Mouse (Mus musculus) thymus, postnatal 25 days (tissue): Measurements from ENCODE around the gene Asphd1.
A peak's percentile ranks its signal among the peaks of the same experiment; 100 is the strongest.
"Not testable (repeated sequence)": the region's sequence is repeated elsewhere in the genome, so short reads cannot be mapped to it uniquely, and the experiment has no call there.

Experiments used
- DNase-seq: peaks from one replicate; pipeline ENCODE4 v3.0.0; 2022

Gene Asphd1

DNA sequence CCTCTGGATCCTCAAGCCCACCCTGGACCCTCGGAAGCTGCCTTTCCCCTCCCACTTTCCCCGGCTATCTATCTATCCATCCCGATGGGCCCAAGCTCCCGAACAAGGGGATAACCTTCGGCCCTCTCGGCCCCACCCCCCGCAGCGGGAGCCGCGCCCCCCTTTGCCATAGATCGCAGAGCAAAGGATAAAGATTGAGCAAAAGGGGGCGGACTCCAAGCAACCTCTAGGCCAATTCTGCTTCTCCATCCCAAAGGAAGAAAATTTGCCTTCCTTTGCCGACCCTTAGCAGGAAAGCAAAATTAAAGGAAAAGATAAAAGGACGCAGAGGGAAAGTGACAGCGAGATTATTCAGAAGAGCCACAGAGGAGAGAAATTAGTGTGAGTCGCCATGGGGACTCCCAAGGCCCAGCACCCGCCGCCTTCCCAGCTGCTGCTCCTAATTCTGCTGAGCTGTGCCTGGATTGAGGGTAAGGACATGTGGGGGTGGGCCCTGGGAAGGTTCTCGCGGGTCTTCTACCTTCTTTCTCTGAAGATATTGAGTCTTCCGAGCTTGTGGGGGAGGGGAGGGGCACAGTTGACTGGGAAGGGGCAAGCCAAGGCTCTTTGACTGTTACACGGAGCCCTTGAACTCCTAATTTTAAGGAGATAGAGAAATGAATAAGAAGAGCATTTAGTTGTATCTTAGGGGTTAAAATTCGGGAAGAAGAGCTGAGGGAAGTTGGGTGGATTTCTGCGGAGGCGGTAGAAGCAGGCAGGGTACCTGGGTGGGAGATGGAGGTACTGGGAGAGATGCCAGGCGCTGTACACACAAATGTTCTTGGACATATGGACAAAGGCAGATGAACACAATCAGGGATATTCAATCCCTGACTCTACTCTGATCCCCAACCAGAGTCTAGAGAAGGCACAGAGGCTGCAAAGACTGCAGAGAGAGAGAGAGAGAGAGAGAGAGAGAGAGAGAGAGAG, 1.5 kb upstream of the Asphd1 start:
- no peak for DNase-seq

GRCm38 (mm10) chr7:126949793-126950646, 638 bp upstream of the Asphd1 start, which contains the start of gene Sez6l2:
Sez6l2 (plus strand) TSS chr7:126950563.
- DNase-seq: peak; percentile 94

DNA sequence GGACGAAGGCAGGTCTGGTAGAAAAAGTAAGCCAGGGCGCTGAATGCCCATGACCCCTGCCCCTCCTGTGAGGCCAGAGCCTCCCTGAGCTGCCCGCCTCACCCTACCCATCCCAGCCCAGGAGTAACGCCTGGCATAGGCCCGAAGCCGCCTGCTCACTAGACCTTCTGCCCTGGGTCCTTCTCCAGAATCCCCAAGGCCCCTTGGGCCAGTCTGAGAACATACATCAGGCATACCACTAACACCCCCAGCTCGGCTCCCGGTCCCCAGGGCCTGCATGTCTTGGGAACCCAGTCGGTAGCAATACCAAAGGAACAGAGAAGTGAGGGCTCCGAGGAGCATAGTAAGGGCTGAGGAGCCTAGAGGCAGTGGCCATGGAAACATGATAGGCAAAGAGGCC, 756 bp downstream of the Asphd1 start:
- no peak for DNase-seq

GRCm38 (mm10) chr7:126946530-126946929, 2.9 kb downstream of the Asphd1 start:
- peak; percentile 56 for DNase-seq

- no peak for DNase-seq
Measured at GRCm38 (mm10) chr7:126941801-126942200, 7.6 kb downstream of the Asphd1 start.

GRCm38 (mm10) chr7:126941171-126941570, 8.2 kb downstream of the Asphd1 start:
- DNase-seq: no peak

GRCm38 (mm10) chr7:126932652-126933051, 16.7 kb downstream of the Asphd1 start:
- no peak for DNase-seq

- no peak for DNase-seq
Measured at GRCm38 (mm10) chr7:126929046-126929445, 20.3 kb downstream of the Asphd1 start.

- peak; percentile 97 for DNase-seq
Measured at GRCm38 (mm10) chr7:126928384-126929037, 20.9 kb downstream of the Asphd1 start, which contains the start of gene Kctd13. Kctd13 (plus strand) TSS chr7:126928879.

DNA sequence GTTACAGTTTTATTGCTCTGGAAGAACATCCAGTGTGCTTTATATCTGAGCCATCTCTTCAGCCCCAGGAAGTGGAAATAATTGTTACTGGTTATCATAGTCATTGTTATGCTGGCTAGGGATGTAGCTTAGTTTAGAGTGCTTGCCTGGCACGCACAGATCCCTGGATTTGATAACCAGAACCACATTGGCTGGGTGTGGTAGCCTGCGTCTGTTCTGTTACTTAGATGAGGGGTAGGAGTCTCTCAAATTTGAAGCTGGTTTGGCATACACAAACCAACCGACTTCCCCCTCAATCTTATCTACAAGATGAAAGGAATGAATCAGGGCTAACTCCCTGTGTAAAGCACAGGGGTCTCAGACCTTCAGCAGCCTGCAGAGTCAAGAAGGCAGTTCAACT, 23.1 kb downstream of the Asphd1 start:
- DNase-seq: no peak

DNA sequence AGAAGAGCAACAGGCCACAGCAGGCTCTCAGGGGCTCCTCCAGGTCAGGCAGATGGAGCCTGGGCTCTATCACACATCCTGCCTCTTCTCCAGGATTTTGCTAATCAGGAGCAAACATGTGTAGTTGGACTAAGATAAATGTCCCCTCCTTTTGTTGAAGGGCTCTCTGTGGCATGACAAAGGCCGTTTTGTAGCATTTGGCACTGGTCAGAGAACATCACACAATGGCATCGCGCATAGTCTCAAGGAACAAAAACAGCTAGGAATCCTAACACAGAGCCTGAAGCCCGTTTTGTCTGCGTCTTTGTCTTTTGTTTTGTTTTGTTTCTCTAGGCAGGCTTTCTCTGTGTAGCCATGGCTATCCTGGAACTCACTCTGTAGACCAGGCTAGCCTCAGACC, 25.4 kb downstream of the Asphd1 start:
- DNase-seq: no peak

DNA sequence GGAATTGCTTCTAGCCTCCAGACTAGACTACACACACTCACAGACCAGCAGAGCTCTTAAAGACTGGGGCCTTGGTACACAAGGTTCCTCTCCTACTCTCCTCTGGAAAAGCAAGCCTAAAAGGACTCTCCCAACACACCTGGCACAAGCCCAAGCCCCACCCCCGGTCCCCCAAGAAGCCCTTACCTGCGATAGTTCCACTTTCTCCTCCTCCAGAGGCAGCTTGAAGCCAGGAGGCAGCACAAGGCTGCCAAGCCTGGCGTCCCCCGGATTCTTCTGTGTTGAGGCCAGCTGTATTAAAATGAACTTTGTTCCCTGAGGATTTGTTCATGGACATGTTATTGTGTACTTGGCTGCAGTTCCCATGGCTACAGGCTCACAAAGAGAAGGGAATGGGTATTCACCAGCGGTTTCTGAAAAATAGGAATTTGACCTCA, 26.7 kb downstream of the Asphd1 start, which contains the start of gene Tmem219:
Tmem219 (minus strand) TSS at position 294 of the 437 bp plus-strand sequence.
- no peak for DNase-seq

GRCm38 (mm10) chr7:126921563-126921962, 27.8 kb downstream of the Asphd1 start:
- DNase-seq: no peak

- no peak for DNase-seq
Measured at GRCm38 (mm10) chr7:126919973-126920372, 29.4 kb downstream of the Asphd1 start.

DNA sequence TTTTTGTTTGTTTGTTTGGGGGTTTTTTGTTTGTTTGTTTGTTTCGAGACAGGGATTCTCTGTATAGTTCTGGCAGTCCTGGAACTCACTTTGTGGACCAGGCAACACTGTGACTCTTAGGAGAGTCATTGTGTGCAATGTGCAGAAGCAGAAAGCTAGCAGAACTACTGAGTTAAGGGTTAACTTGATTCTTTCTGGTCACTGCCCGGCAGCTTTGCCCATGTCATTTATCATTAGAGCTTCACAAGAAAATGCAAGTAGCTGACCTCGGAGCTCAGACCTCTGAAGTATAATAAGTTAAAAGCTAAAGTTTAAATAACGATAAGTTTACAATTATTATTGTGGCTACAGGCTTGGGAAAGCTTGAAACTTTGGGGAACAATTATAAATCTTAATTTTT, 31.0 kb downstream of the Asphd1 start:
- DNase-seq: not testable (repeated sequence)

GRCm38 (mm10) chr7:126914844-126915243, 34.5 kb downstream of the Asphd1 start:
- DNase-seq: no peak

GRCm38 (mm10) chr7:126905590-126905989, 43.8 kb downstream of the Asphd1 start:
- DNase-seq: no peak

GRCm38 (mm10) chr7:126899781-126900180, 49.6 kb downstream of the Asphd1 start:
- DNase-seq: not testable (repeated sequence)

DNA sequence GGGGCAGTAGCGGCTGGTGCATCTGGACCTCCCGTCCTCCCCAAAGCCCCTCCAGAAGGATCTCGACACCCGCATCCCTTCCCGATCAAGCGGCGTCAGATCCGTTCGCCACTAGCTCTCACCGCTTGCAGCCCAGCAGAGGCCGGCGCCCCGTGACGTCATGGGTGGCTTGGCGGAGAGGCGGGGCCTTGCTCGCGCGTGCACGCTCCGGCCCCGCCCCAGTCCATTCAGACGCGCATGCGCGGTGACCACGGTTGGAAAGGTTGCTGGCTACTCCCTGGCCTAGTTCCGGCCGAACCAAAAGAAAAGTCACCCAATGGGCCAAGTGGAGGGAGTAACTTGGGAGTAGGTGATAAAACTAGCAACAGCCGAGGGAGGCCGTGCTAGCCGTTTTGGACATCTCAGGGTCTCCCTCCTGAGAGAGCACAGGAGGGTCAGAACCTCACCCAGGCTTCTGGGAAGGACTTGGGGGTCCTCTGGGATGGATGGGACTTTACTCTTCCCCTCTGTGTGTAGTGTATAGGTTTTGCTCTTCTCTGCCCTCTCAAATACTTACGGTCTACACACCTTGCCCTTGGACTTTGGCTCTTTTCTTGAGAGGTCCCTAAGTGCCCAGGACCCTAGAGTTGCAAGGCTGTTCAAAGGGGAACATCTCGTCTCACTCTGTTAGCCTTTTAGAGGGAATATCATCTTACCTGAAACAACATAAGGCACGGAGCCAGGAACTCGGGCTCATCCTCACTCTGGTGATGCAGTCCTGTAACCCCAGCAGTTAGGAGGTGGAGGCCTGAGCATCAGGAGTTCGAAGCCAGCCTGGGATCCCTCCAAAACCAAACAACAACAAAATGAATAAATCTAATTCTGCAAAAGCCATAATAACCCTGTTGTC, 51.0 kb downstream of the Asphd1 start:
- DNase-seq: peak; percentile 94

GRCm38 (mm10) chr7:126897390-126898101, 51.8 kb downstream of the Asphd1 start:
- DNase-seq: peak; percentile 27

- no peak for DNase-seq
Measured at GRCm38 (mm10) chr7:126896912-126897311, 52.5 kb downstream of the Asphd1 start.
